Mouse (Mus musculus) ES-Bruce4 (cell line): ENCODE measurements at regions not wholly inside any gene's neighbourhood (a gene's known extent, or its start where the extent isn't known, plus 50 kb on each side); places are given as distances from the start of the nearest gene placed in this dataset.

ENCODE experiments used
- H3K27ac ChIP-seq: 2 replicates; pipeline ENCODE4 v1.5.1; 2012; ENCODE audit warnings: low read length, inconsistent platforms; ENCODE audit not compliant: insufficient read depth
- H3K27me3 ChIP-seq: 2 replicates; pipeline ENCODE4 v1.6.1; 2012; ENCODE audit warnings: mild to moderate bottlenecking, low read length, inconsistent platforms; ENCODE audit not compliant: control insufficient read depth, poor library complexity, insufficient read depth, severe bottlenecking
- H3K36me3 ChIP-seq: 2 replicates; pipeline ENCODE4 v1.6.1; 2012; ENCODE audit warnings: inconsistent platforms, mild to moderate bottlenecking, low read length, moderate library complexity; ENCODE audit not compliant: control insufficient read depth, poor library complexity, insufficient read depth, severe bottlenecking
- H3K4me1 ChIP-seq: one replicate; pipeline ENCODE4 v1.8.1; 2011; ENCODE audit warnings: low read length; ENCODE audit not compliant: control insufficient read depth, insufficient read depth
- H3K4me3 ChIP-seq: 2 replicates; pipeline ENCODE4 v1.5.1; 2011; ENCODE audit warnings: low read depth, mild to moderate bottlenecking, low read length
- H3K9ac ChIP-seq: 2 replicates; pipeline ENCODE4 v1.6.1; 2012; ENCODE audit warnings: low read depth, mild to moderate bottlenecking, inconsistent platforms; ENCODE audit not compliant: poor library complexity, severe bottlenecking
- H3K9me3 ChIP-seq: replicated peaks from 2 replicates; pipeline ENCODE4 v1.6.1; 2012; ENCODE audit warnings: mild to moderate bottlenecking, low read length, inconsistent platforms; ENCODE audit not compliant: control insufficient read depth, poor library complexity, insufficient read depth, severe bottlenecking
- CTCF ChIP-seq: IDR thresholded peaks from one replicate; pipeline ENCODE4 v1.8.1; 2011; ENCODE audit warnings: low read depth, low read length
- EP300 ChIP-seq: IDR thresholded peaks from 2 replicates; pipeline ENCODE4 v1.6.1; 2011; ENCODE audit warnings: low read depth, low read length; ENCODE audit not compliant: insufficient read depth
- POLR2A ChIP-seq: IDR thresholded peaks from one replicate; pipeline ENCODE4 v1.8.1; 2011; ENCODE audit warnings: low read length; ENCODE audit not compliant: insufficient read depth

DNA sequence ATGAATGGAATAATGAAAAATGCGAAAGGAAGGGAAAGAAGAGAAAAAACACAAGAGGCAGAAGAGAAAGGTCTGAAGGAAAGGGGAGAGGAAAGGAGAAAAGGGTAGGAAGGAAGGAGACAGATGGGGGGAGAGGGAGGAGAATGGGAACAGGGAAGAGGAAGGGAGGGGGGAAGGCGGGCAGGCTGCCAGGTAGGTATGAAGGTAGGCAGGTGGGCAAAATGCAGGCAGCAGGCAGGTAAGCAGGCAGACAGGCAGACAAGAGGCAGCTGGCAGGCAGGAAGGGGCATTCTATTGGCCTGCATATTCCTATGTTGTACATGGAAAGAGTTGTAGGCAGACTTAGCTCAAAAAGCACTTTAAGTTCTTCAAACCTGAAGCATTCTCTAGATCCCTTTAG is 72.8 kb downstream of the E030025P04Rik start:
- H3K9ac ChIP-seq, result no peak overlapping the region
- no peaks in the 10 kb centered on the region for H3K4me1 ChIP-seq
- H3K27me3 ChIP-seq, result no peaks in the 10 kb centered on the region
- no peaks in the 10 kb centered on the region for H3K36me3 ChIP-seq
- no peak overlapping the region for H3K4me3 ChIP-seq
- H3K27ac ChIP-seq, result no peak overlapping the region
- no peaks in the 10 kb centered on the region for H3K9me3 ChIP-seq
- no peak for TF ChIP-seq CTCF

- H3K27me3 ChIP-seq, result no peaks in the 10 kb centered on the region
- no peak overlapping the region for H3K9ac ChIP-seq
- H3K4me3 ChIP-seq, result no peak overlapping the region
- H3K4me1 ChIP-seq, result no peaks in the 10 kb centered on the region
- H3K36me3 ChIP-seq, result no peaks in the 10 kb centered on the region
- H3K9me3 ChIP-seq, result no peaks in the 10 kb centered on the region
- TF ChIP-seq CTCF (no peak), EP300 (no peak), POLR2A (no peak)
- H3K27ac ChIP-seq, result no peak overlapping the region
Observed at GRCm38 (mm10) chr11:109070412-109070811, 73.8 kb downstream of the E030025P04Rik start.

DNA sequence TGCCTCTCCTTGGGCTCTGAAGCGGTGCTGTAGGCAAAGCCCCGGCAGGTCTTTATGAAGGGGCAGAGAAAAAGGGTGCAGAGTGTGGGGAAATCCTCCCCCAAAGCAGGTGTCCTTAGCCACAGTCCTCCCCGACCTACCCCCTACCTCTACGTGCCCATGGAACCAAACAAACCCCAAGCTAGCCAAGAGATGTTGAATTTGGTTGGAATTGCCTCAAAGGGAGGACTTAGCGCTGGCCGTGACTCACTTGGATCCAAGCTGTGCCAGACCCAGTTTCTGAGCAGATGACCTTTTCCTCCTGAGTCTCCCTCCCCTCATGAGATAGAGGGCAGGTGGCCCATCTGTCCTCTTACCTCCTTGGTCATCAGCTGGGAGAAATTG is 74.9 kb downstream of the E030025P04Rik start:
- Histone ChIP-seq H3K9ac (no peak overlapping the region), H3K27ac (no peak overlapping the region), H3K9me3 (no peaks in the 10 kb centered on the region), H3K27me3 (no peaks in the 10 kb centered on the region), H3K4me1 (no peaks in the 10 kb centered on the region), H3K4me3 (no peak overlapping the region), H3K36me3 (no peaks in the 10 kb centered on the region)
- TF ChIP-seq POLR2A, result no peak
- no peak for TF ChIP-seq CTCF

GRCm38 (mm10) chr11:109068371-109069325 is 75.5 kb downstream of the E030025P04Rik start:
- TF ChIP-seq POLR2A (no peak), CTCF (no peak), EP300 (no peak)
- no peak overlapping the region for H3K27ac ChIP-seq
- H3K4me3 ChIP-seq, result no peak overlapping the region
- H3K9me3 ChIP-seq, result no peaks in the 10 kb centered on the region
- no peak overlapping the region for H3K9ac ChIP-seq
- H3K4me1 ChIP-seq, result no peaks in the 10 kb centered on the region
- no peaks in the 10 kb centered on the region for H3K27me3 ChIP-seq
- no peaks in the 10 kb centered on the region for H3K36me3 ChIP-seq

DNA sequence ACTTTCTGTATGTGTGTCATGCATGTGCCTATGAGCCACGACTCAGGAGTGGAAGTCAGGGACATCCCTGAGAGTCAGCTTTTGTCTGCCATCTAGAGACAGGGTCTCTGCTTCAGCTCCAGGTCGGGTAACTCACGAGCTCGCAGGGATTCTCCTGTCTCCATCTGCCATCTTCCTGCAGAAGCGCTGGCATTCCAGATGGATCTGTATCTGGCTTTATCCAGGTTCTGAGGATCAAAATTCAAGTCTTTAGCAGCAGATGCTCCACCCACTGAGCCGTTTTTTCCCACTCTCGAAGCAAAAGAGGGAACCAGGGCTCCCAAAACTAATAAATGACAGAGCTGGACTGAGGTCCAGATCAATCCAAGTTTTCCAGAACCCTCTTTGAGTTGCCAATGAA is 76.4 kb downstream of the E030025P04Rik start:
- Histone ChIP-seq H3K36me3 (no peaks in the 10 kb centered on the region), H3K27me3 (no peaks in the 10 kb centered on the region), H3K9ac (no peak overlapping the region), H3K4me3 (no peak overlapping the region), H3K4me1 (no peaks in the 10 kb centered on the region), H3K27ac (no peak overlapping the region), H3K9me3 (no peaks in the 10 kb centered on the region)
- TF ChIP-seq EP300 (no peak), POLR2A (no peak), CTCF (no peak)

GRCm38 (mm10) chr11:109061971-109062370 is 82.2 kb downstream of the E030025P04Rik start:
- no peak for TF ChIP-seq CTCF
- no peak for TF ChIP-seq EP300
- TF ChIP-seq POLR2A, result no peak
- Histone ChIP-seq H3K36me3 (no peaks in the 10 kb centered on the region), H3K27me3 (no peaks in the 10 kb centered on the region), H3K4me3 (no peak overlapping the region), H3K9ac (no peak overlapping the region), H3K9me3 (no peaks in the 10 kb centered on the region), H3K4me1 (no peaks in the 10 kb centered on the region), H3K27ac (no peak overlapping the region)
